Mouse (Mus musculus) bone marrow, adult 2 months (tissue): ENCODE results near the gene Kif2c.

Experiments
- CTCF ChIP-seq: fragments of 200-500 bp; IDR thresholded peaks from 2 replicates; pipeline ENCODE4 v1.5.1; 2011; ENCODE audit warnings: low read length, control low read depth; ENCODE audit not compliant: control insufficient read depth, insufficient read depth
- POLR2A ChIP-seq: fragments of 200-500 bp; IDR thresholded peaks from 2 replicates; pipeline ENCODE4 v1.6.1; 2011; ENCODE audit warnings: low read depth, mild to moderate bottlenecking, control low read depth, low read length, borderline replicate concordance; ENCODE audit not compliant: control insufficient read depth

DNA sequence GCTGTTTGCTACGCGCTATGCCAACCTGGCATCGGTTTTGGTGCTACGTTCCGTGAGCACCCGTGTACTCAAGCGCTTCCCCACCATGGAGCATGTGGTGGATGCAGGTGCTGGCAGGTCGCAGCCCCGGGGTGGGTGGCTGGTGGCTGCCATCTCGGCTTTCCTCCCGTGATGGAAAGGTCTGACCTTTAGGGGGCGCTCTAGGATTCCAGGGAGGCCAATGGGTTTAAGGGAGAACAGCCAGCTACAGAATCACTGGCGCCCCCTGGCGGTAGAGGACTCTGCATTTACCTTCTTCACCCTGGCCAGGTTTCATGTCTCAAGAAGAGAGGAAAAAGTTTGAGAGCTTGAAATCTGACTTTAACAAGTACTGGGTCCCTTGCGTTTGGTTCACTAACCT lies 36.3 kb downstream of the Kif2c start:
- no peak for TF ChIP-seq POLR2A
- TF ChIP-seq CTCF: peak; percentile 92
